Mouse (Mus musculus): ENCODE measurements around the gene Zcchc7.

DNA sequence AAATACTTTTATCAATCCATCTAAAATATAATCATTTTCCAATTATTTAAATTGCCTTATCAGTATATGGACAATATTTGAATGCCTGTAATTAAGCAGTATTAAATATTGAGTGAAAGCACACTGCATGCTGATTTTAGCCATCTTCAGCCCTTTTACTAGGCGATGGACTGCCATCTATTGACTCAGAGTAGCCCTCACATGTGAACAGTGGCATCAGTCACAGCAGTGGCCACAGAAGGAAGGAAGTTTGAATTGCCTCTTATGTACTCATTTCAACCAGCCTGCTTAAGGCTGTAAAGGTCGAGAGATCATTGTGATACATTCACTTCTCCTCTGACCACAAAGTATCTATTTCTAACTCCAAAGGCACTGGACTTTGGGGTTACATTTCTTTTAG is 154.4 kb downstream of the Zcchc7 start:
- TF ChIP-seq CTCF (IDR thresholded peaks at IDR 0.05; ENCODE audit: extremely low read depth, insufficient read length, insufficient replicate concordance, low read depth, low read length) (no peak), POLR2A (IDR thresholded peaks at IDR 0.05; ENCODE audit: low read depth, low read length) (no peak)

All from small intestine, adult 2 months (tissue).